Mouse (Mus musculus) right cerebral cortex, adult 2 months (tissue): ENCODE measurements around the gene H2-Ab1.

ENCODE experiments used
- DNase-seq, 2 experiments: peaks; one replicate each; pipeline ENCODE4 v3.0.0; 2021 to 2022; ENCODE audit warnings: low spot score in 2 of 2

H2-Ab1 gene

DNA sequence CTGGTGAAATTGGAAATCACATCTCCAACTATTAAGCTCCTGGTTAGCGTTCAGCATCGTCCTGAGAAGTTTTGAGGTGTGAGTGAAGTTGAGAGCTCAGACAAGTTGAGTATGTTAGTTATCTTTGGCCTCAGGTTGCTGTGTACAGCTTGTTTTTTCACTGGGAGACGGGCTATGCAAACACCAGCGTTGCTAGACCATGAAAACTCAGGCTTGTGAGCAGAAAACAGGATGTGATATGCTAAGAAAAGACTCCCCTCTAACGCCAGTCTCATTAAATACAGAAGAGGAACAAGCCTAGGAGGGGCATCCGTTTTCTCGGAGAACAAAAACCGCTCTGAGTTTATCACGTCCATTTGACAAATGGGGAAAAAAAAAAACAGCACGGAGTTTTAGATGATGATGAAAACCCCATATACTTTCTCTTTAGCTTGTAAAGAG lies 17.9 kb upstream of the H2-Ab1 start:
- no peak for DNase-seq

DNA sequence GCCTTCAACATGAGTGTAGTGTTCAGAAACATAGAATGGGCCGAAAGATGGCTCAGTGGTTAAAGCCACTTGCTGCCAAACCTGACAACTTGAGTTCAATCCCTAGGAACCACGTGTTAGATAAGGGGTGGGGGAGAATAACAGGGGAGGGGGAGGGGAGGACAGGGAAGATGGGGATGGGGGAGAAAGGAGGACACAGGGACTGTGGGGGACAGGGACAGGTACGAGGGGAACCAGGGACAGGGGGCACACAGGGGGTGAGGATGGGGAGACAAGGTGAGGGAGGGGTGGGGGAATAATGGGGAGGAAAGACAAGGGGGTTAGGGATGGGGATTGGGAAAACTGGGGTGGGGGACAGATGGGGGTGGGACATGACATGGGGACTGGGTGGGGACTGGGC lies 17.1 kb upstream of the H2-Ab1 start:
- no peak for DNase-seq

DNA sequence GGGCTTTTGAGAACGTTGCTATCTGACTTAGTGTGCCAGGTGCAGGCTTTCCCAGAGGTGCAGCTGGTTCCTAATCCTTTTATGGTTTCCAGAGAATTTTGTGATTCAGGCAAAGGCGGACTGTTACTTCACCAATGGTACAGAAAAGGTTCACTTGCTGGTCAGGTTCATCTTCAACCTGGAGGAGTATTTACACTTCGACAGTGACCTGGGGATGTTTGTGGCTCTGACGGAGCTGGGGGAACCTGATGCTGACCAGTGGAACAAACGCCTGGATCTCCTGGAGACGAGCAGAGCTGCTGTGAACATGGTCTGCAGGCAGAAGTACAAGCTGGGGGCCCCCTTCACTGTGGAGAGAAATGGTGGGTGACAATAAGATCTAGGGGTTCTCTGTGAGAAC lies 16.6 kb upstream of the H2-Ab1 start:
- DNase-seq: no peak

DNA sequence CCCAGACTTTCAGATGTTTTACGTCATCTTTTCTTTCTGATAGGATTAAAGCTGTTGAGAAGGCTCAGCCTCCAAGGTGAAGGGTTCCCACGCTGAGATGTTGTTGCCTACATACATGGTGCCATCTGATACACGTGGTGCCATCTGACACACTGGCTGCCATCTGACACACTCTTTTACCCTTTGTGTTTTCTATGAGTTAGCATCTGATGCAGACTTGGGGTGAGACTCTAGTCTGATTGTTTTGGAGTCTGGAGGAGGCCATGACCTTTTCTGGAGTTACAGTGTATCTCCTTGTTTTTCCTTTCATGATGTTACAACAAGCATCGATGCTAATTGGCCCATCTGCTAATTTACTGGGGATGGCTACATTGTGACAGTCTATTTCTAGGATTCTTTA lies 12.8 kb upstream of the H2-Ab1 start:
- DNase-seq: no peak

DNA sequence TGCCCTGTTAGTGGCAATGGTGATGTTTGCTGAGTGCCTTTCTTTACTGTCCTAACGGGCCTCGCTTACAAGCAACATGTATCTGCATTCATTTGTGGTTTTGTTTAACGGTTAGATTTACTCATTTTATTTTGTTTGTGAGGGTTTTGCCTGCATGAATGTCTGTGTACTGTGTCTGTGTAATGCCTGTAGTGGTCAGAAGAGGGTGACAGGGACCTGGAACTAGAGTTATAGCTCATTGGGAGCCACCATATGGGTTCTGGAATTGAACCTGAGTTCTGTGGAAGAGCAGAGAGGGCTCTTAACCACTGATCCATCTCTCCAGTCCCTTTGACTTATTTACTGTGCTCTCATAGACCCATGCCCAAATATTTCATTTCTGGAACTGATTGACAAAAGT lies 10.4 kb upstream of the H2-Ab1 start:
- DNase-seq: no peak

DNA sequence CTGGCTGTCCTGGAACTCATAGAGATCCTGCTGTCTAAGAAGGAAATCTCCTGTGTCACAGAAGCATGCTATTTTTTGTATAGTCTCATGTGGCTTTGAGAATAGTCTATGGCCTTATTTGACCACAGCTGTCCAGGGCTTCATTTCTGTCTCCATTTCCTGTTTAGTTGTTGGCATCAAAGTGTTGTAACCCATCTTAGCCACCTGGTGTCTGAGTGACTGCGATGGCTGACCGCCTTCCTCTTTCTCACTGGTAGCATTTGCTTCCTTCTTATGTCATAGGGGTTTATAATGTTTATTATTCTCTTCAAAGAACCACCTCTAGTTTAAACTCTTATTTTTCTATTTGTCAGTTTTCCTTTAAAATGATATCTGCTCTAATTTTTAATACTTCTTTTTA lies 8.7 kb upstream of the H2-Ab1 start:
- DNase-seq: no peak

DNA sequence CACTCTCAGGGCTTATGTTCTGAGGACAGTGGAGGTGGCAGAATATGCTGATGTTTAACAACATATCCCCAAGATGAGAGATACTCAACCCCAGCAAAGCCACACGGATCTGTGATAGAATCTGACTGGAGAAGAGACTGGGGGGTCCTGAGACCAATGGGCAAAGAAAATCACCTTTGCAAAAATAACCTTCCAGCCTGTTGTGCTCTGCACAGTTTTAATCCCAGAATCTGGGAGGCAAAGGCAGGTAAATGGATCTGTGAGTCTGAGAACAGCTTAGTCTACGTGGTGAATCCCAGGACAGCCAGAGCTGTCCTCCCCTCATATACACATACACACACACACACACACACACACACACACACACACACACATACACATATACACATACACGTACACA lies 8.1 kb upstream of the H2-Ab1 start:
- DNase-seq: no peak

DNA sequence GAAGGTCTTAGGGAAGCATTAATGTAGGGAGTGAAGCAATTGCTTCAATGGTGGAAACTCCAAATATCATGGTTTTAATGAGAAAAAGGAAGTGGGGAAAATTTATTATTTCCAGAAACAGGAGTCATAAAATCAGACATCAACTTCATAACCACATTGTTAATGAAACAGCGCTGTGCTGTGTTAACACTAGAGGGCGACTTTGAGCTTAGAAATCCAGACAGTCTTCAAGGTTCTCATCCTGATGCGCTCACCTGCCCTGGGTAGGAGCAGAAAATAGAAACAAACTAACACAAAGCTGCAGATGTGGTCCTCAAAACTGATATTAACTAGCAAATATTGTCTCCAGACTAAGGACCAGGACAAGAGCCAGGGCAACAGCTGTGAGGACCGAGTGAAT lies 7.6 kb upstream of the H2-Ab1 start:
- peak; percentile 60 to 64 for DNase-seq

DNA sequence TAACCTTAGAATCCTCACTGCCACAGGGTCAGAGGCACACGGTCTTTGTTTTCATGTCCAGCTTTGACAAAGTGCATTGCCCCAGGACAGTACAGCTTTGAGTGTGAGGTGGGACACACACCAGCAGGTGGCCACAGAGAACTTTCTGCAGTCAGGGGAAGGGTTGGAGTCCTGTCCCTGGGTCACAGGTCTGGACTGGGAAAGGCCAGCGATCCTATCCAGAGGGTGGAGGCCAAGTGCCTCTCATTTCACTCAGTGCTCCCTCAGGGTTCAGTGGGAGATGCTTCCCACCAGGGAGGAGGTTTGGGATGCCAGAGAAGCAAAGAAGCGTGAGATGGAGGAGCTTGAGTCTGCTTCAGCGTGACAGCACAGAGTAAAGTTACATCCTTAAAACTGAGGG lies 5.8 kb upstream of the H2-Ab1 start:
- DNase-seq: no peak

DNA sequence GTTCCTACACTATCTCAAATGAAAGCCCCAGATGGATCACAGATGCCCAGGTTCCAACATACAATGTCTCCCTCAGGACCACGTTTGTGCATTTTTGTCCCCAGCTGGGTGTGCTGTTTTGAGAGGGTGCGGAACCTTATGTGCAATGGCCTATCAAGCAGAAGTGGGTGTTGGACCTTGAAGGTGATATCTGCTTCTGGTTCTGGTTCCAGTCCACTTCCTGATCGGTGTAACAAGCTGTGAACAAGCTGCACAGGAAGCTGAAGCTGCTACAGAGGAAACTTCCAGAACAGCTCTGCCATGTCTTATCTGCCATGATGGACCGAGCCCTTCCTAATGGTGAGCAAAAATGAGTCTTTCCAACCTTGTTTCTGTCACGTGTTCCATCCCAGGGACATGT lies 988 bp upstream of the H2-Ab1 start:
- no peak for DNase-seq

DNA sequence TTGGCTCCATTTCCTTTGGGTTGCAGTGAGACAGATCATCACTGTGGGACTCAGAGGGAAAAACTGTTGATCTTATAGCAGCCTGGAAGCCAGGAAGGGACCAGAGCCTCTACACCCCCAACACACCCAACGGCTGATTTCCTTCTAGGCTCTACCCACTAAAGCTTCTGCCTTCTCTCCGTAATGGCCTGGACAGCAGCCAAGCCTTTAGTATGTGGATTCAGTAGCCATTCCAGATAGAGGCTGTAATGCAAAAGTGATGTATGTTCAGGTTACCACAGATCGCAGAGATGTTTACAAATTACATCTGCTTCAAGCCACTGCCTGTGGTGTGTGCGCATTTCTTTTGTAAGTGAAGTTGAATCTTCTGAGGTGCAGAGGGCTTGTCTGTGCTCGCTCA lies 3.1 kb downstream of the H2-Ab1 start:
- no peak for DNase-seq

DNA sequence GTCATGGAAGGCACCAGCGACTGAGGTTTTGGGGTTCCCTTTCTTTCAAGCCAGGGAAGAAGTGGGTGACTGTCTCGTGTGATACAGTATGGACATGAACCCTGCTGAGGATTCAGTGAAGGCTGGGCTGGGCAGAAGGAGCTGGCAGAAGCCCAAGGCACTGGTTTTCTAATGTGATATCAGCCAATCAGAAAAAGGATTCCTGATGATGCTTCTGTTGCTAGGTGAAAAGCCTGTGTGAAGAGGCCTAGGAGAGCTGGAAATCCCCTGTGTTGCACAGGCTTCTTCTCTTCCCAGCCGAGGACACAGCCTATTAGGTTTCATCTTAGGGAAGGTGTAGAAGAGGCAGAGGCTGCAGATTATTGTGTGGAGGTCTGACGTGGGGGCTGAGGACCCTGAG lies 4.0 kb downstream of the H2-Ab1 start:
- DNase-seq: peak; percentile 66 to 72

DNA sequence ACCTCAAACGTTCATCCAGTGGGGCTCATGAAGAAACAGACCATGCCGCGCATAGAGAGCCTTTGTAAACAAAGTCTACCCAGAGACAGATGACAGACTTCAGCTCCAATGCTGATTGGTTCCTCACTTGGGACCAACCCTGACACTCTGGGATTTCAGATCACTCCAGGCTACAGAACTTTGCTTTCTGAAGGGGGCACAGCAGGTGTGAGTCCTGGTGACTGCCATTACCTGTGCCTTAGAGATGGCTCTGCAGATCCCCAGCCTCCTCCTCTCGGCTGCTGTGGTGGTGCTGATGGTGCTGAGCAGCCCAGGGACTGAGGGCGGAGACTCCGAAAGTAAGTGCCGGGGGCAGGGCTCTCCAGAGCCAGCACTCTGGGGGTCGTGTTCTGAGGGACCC lies 5.6 kb downstream of the H2-Ab1 start:
- peak; percentile 78 to 82 for DNase-seq

DNA sequence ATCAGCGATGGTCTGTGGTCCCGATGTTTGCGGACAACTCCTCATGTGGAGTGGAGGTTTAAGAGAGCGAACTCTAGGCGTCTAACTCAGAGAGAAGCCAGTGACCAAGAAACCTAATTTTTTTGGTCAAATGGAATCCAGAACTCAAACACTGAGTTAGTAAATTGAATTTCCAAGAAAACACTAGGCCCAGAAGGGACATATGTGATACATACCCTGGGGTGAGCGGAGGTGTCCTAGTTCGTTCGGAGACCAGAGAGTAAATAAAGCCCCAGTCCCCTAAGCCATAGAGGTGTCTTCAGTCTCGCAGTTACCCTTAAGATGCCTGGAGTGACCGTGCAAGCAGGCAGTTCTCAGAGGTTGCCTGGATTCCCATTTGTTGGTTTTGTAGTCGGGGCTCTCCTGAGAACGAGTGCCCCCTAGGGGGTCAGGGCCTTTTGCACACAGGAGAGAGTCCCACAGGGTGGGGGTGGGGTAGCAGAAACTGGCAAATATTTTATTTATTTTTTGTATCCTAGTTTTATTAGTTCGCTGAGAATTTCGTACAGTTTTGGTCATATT lies 6.4 kb downstream of the H2-Ab1 start:
- no peak for DNase-seq

DNA sequence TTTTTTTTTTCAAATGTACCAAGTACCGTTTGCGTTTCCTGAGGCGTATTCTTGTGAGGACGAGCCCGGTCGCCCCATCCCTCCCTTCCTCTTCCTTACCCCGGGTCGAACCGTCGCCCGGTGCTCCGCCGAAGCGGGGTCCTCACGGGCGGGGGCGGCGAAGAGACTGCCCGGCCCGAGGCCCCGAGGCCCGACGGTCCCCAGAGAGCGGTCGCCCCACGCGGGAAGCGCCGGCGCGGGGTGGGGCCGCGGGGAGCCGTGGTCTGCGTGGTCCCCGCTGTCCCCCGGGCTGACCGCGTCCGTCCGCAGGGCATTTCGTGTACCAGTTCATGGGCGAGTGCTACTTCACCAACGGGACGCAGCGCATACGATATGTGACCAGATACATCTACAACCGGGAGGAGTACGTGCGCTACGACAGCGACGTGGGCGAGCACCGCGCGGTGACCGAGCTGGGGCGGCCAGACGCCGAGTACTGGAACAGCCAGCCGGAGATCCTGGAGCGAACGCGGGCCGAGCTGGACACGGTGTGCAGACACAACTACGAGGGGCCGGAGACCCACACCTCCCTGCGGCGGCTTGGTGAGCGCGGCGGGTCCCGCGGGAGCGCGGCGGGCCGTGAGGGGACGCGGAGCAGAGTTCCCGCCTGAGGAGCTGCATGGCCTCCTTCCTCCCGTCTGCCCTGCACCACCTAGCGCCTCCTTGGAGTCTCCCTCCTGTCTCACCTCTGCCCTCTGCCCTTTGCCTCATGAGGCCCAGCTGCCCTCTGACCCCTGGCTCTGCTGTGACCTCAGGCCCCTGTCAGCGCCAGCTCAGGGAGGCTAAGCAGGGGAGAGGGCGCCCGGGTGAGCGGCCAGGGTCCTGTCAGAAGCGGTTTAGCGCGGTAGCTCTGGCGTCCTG lies 7.2 kb downstream of the H2-Ab1 start:
- DNase-seq: no peak

DNA sequence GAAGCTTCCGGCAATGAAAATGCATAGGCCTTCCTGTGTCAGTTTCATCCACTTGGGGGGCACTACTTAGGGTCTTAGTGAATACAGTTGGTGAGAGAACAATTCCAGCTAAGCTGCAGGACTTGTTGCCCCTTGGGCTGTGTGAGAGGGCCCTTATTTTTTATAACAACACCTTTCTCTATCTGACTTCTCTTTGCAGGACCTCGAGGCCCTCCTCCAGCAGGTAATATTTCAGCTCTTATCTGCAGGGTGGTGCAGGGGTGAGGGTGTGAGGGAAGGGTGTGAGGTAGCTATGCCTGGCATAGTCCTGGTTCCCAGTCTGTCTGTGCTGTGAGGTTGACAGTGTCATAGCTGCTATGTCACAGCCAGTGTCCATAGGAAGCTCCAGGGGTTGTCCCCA lies 10.8 kb downstream of the H2-Ab1 start:
- no peak for DNase-seq

DNA sequence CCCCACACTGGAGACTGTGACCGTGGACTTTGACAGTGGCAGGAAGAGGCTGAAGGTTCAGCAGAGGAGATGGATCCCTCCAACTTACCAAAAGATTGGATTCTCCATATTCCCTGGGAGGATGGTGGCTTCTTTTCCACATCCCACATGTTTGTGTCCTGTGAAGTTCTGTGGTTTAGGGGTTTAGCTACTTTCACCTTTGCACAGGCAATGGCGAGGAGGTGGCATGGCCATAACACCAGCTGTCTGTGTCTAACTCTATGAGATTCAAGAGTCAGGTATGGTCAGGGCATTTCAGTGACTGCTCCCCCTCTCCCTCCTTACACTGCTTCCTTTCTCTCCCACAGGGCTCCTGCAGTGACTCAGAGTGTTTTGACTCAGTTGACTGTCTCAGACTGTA lies 11.3 kb downstream of the H2-Ab1 start:
- no peak for DNase-seq

DNA sequence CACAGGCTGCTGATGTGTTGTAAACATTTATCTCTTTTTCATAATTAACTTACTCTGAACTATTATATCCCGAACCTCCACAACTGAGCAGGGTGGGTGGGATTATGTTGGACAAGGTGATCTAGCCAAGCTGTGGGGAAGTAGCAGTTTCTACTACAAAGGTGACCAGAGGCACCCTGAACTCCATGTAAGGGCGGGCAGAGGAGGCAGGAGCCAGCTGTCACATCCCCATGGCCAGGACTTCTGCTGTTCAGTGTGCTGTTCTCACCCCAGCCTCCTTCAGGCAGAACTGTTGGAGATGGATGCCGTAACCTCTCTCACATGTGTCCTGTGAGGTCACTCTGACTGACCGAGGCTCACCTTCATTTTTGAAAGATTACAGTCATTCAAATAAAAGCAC lies 12.3 kb downstream of the H2-Ab1 start:
- DNase-seq: no peak

DNA sequence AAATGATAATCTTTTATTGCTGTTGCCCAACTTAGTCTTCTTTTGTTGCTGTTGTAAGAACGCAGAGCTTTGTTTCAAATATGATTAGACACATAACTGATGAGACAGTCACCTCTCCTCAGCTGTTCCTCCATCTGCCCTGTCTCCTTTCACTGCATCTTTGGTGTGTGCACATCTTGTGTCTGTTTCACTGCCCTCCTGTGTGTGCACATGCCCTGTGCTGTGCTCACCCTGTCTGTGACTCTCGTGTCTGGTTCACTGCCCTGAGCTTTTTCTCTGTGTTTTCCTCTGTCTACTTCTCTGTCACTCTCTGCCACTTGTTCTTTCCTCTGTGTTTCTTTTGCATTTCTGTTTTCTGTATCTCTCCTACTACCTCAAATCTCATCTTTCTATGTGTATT lies 12.7 kb downstream of the H2-Ab1 start:
- no peak for DNase-seq

DNA sequence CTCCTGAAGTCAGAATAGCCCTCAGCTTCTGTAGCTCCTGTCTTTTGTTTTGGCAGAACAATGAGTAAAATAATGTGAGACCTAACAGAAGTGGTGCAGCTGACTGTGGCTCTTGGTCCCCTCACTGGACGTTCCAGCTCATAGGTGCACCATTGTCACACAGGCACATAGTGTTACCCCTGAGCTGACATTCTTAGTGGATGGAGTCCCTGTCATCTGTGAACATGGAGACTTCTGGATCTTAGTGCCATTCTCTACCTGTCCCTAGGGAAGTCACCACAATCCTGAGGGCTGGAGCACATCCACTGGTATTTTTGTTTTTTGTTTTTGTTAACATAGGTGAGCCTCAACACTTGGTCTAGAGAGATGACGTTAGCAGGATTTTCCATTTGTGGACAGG lies 13.5 kb downstream of the H2-Ab1 start:
- DNase-seq: no peak

DNA sequence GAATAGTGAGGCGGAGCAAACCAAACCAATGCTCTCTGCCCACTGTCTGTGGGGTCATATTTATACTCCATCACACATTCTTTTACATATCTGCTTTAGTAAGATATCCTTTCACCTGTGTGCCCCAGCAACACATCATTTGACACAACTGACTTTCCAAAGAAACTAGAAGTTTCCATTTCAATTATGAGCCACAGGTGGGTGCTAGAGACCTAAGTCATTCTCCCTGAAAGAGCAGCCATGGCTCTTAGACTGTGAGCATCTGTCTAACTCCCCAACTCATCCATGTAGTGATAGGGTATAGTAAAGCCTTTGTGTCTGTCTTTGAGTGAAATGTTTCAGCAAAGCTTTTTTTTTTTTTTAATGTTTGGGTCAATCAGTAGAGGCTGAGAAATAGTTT lies 14.6 kb downstream of the H2-Ab1 start:
- no peak for DNase-seq

DNA sequence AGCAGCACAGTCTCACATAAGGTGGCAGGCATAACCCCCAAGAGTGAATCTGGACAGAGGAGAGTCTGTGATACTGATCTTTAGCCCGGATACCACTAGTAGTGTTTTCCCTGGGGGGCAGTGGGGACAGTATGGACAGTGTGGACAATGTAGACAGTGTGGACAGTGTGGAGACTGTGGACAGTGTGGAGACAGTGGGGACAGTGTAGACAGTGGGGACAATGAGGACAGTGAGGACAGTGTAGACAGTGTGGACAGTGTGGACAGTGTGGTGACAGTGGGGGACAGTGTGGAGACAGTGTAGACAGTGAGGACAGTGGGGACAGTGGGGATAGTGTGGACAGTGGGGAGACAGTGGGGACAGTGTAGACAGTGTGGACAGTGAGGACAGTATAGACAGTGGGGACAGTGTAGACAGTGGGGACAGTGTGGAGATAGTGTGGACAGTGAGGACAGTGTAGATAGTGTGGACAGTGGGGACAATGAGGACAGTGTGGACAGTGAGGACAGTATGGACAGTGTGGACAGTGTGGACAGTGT lies 23.1 kb downstream of the H2-Ab1 start:
- no peak for DNase-seq

DNA sequence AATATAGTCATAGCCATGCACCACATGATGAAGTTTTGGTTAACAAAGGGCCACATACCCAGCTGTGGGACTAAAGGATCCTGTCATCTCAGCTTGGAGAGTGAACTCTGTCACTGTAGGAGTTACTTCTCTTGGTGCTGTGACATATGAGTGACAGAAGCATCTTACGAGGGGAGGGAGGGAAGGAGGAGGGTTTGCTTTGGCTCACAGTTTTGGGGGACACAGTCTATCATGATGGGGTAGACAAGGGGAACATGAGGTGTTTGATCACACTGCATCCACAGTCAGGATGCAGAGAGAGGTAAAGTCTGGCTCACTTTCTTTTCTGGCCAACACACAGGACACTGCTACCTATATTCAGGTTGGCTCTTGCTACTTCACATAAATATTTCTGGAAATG lies 24.3 kb downstream of the H2-Ab1 start:
- no peak for DNase-seq
